Comparison of ENCODE assay signal across 21 mouse cellular contexts in the genomic region with DNA sequence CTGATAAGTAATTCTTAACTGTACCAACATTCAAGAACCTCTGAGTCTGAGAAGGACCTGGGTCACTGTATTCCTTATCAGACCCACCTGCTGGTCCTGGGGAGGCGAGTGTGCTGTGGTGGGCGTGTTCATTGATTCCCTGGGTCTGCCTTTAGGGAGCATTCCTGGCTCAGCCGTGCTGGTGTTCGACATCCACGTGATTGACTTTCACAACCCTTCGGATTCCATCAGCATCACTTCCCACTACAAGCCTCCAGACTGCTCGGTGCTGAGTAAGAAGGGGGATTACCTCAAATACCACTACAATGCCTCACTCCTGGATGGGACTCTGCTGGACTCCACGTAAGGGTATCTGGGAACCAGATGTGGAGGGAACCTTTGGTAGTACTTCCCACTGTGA. TPM values are rescaled to one million over a fixed set of nuclear protein-coding genes. Genes with fewer than 3 reads are reported as not detected.
DNase-seq lines count a peak whose midpoint lies in the region; ATAC-seq and TF ChIP-seq lines count a peak whose summit lies in the region.
"Had no signal": no experiment of that assay in that cellular context is flagged by ENCODE, and none has a peak within 500 bp of the region (broad histone marks: within the 10 kb centered on the region; RNA-seq: fewer than 3 reads in every experiment).

No protein-coding gene starts in this region.

- H3K9me3 ChIP-seq in heart, embryonic 12.5 days (replicated peaks): no peaks in the 10 kb centered on the region
- no peaks in the 10 kb centered on the region for H3K9me3 ChIP-seq in liver, embryonic 14.5 days (ENCODE audit: control insufficient read depth, low read length)
- H3K9me3 ChIP-seq in stomach, embryonic 16.5 days (replicated peaks; ENCODE audit: control insufficient read depth, low read length): no peaks in the 10 kb centered on the region
- H3K9me3 ChIP-seq: limb, embryonic 15.5 days had no signal

- no peak for ATAC-seq in heart, embryonic 12.5 days (ENCODE audit: insufficient number of reproducible peaks, low FRiP score)
- peak; percentile 54; the same call in 1 of the 2 replicates for ATAC-seq in liver, embryonic 14.5 days (ENCODE audit: insufficient read depth)
- peak; percentile 70; the same call in 1 of the 2 replicates for ATAC-seq in stomach, embryonic 16.5 days (ENCODE audit: insufficient read depth, low FRiP score)
- ATAC-seq: forebrain, embryonic 16.5 days; inflammation-experienced regulatory T-cells, adult 6 months; lung, postnatal 0 days had no signal

- no peak overlapping the region for H3K9ac ChIP-seq in heart, embryonic 12.5 days
- H3K9ac ChIP-seq in liver, embryonic 14.5 days (replicated peaks): no peak overlapping the region
- no peak overlapping the region for H3K9ac ChIP-seq in stomach, embryonic 16.5 days (ENCODE audit: low read length)
- H3K9ac ChIP-seq: limb, embryonic 15.5 days had no signal

- no peak overlapping the region for H3K27ac ChIP-seq in heart, embryonic 12.5 days (ENCODE audit: poor library complexity, severe bottlenecking)
- H3K27ac ChIP-seq in liver, embryonic 14.5 days: no peak overlapping the region
- H3K27ac ChIP-seq in stomach, embryonic 16.5 days (ENCODE audit: low read length): no peak overlapping the region
- H3K27ac ChIP-seq: limb, embryonic 15.5 days had no signal

- peak; percentile 73 for DNase-seq in heart, adult 11 months
- peak; percentile 43 for DNase-seq in NIH3T3 (ENCODE audit: low read depth)
- DNase-seq in liver, embryonic 14.5 days (ENCODE audit: low read depth in 3 of 3, low spot score in 3 of 3): no peak
- DNase-seq in cerebellum, postnatal 36 days: no peak
- DNase-seq in ovary, postnatal 14 days (ENCODE audit: low spot score): no peak
- DNase-seq in adrenal gland, adult 2 months: no peak
- DNase-seq: adrenal gland, postnatal 14 days; cerebellum, postnatal 14 days; embryo, embryonic 11 days; gastrocnemius, postnatal 25 days; heart, postnatal 10 days; kidney, adult 9 months; kidney, postnatal 25 days; midbrain, embryonic 14.5 days; right cerebral cortex, postnatal 14 days had no signal

- H3K4me1 ChIP-seq in heart, embryonic 12.5 days (replicated peaks): peaks cover 16% of the 10 kb centered on the region
- H3K4me1 ChIP-seq in liver, embryonic 14.5 days (replicated peaks; ENCODE audit: control insufficient read depth in 2 of 2, insufficient read depth in 2 of 2, low read length in 1 of 2): peaks cover 6 to 25% of the 10 kb centered on the region in 2 experiments
- H3K4me1 ChIP-seq in stomach, embryonic 16.5 days (ENCODE audit: control insufficient read depth, insufficient read depth, low read length): no peaks in the 10 kb centered on the region
- H3K4me1 ChIP-seq: limb, embryonic 15.5 days had no signal

- H3K4me3 ChIP-seq in heart, embryonic 12.5 days: no peak overlapping the region
- no peak overlapping the region for H3K4me3 ChIP-seq in liver, embryonic 14.5 days (ENCODE audit: insufficient read depth in 1 of 2, low read depth in 2 of 2, low read length in 2 of 2)
- H3K4me3 ChIP-seq in stomach, embryonic 16.5 days (replicated peaks; ENCODE audit: low read length): no peak overlapping the region
- H3K4me3 ChIP-seq: limb, embryonic 15.5 days had no signal

- no peak for TF ChIP-seq EP300 in liver, embryonic 14.5 days (IDR thresholded peaks at IDR 0.05; ENCODE audit: low read depth)

- H3K36me3 ChIP-seq in heart, embryonic 12.5 days: peaks cover 34% of the 10 kb centered on the region
- no peaks in the 10 kb centered on the region for H3K36me3 ChIP-seq in liver, embryonic 14.5 days (replicated peaks; ENCODE audit: control insufficient read depth, insufficient read depth, low read depth)
- peaks cover 5% of the 10 kb centered on the region; the same call in 1 of the 2 replicates for H3K36me3 ChIP-seq in stomach, embryonic 16.5 days (ENCODE audit: control insufficient read depth, insufficient read depth, low read length)

- TF ChIP-seq CTCF in liver, embryonic 14.5 days (IDR thresholded peaks at IDR 0.05; ENCODE audit: low read depth): no peak

- 52% methylated on average over 8 of the region's 8 CpGs for WGBS in heart, embryonic 12.5 days
- WGBS in liver, embryonic 14.5 days (ENCODE audit: insufficient replicate concordance): 44% methylated on average over 8 of the region's 8 CpGs
- 61% methylated on average over 8 of the region's 8 CpGs for WGBS in stomach, embryonic 16.5 days

- H3K27me3 ChIP-seq in heart, embryonic 12.5 days (replicated peaks): no peaks in the 10 kb centered on the region
- no peaks in the 10 kb centered on the region for H3K27me3 ChIP-seq in liver, embryonic 14.5 days (ENCODE audit: control insufficient read depth, insufficient read depth, low read length)
- H3K27me3 ChIP-seq in stomach, embryonic 16.5 days (ENCODE audit: control insufficient read depth, insufficient read depth, low read length): no peaks in the 10 kb centered on the region
- H3K27me3 ChIP-seq: limb, embryonic 15.5 days had no signal

- no peak overlapping the region for H3K4me2 ChIP-seq in heart, embryonic 12.5 days
- H3K4me2 ChIP-seq in liver, embryonic 14.5 days (ENCODE audit: low read depth): no peak overlapping the region
- H3K4me2 ChIP-seq in stomach, embryonic 16.5 days (ENCODE audit: low read depth, low read length): no peak overlapping the region
- H3K4me2 ChIP-seq: limb, embryonic 15.5 days had no signal

RNA-seq across cellular contexts. Expression of a gene that starts 36.7 kb away (rescaled TPM):
- 151 and 154 TPM in 2 replicates for polyA plus RNA-seq in heart, embryonic 12.5 days (2016; fragmentation: Nextera tagmentation; extraction: Ambion mirVana)
- 11.4 and 15.3 TPM in 2 replicates for polyA plus RNA-seq in liver, embryonic 14.5 days (2012; rRNA removed)
- 19.1 and 20.3 TPM in 2 replicates for polyA plus RNA-seq in liver, embryonic 14.5 days (2014; fragmentation: Nextera tagmentation; extraction: Ambion mirVana)
- polyA plus RNA-seq in stomach, embryonic 16.5 days (2015; fragmentation: Nextera tagmentation; extraction: Ambion mirVana): 150 TPM in 2 replicates
- 10 to 100 TPM; 53.9 to 87.1 TPM for total RNA-seq in adrenal gland, adult 2 months (2021)
- polyA plus RNA-seq in adrenal gland, adult 2 months (2012; rRNA removed): 33.5 and 35.2 TPM in 2 replicates
- polyA plus RNA-seq: inflammation-experienced regulatory T-cells, adult 6 months had no signal

RNA-seq across cellular contexts. Expression of a gene that starts 55.2 kb away (rescaled TPM):
- polyA plus RNA-seq in heart, embryonic 12.5 days (2016; fragmentation: Nextera tagmentation; extraction: Ambion mirVana): 74.8 and 77.4 TPM in 2 replicates
- polyA plus RNA-seq in liver, embryonic 14.5 days (2012; rRNA removed): 55.6 and 84.0 TPM in 2 replicates
- 255 and 257 TPM in 2 replicates for polyA plus RNA-seq in liver, embryonic 14.5 days (2014; fragmentation: Nextera tagmentation; extraction: Ambion mirVana)
- 72.2 and 77.4 TPM in 2 replicates for polyA plus RNA-seq in stomach, embryonic 16.5 days (2015; fragmentation: Nextera tagmentation; extraction: Ambion mirVana)
- 10 to 100 TPM; 17.8 to 25.3 TPM for total RNA-seq in adrenal gland, adult 2 months (2021)
- 5.6 and 15.5 TPM in 2 replicates for polyA plus RNA-seq in adrenal gland, adult 2 months (2012; rRNA removed)

RNA-seq across cellular contexts. Expression of a gene that starts 55.2 kb away (rescaled TPM):
- polyA plus RNA-seq in heart, embryonic 12.5 days (2016; fragmentation: Nextera tagmentation; extraction: Ambion mirVana): 0.10 and 0.12 TPM in 2 replicates
- 0.10 and 0.13 TPM in 2 replicates for polyA plus RNA-seq in liver, embryonic 14.5 days (2012; rRNA removed)
- 0.11 and 0.28 TPM in 2 replicates for polyA plus RNA-seq in liver, embryonic 14.5 days (2014; fragmentation: Nextera tagmentation; extraction: Ambion mirVana)
- 0.11 and 0.21 TPM in 2 replicates for polyA plus RNA-seq in stomach, embryonic 16.5 days (2015; fragmentation: Nextera tagmentation; extraction: Ambion mirVana)
- total RNA-seq in adrenal gland, adult 2 months (2021): under 1 TPM; 0.31 to 0.40 TPM
- polyA plus RNA-seq in adrenal gland, adult 2 months (2012; rRNA removed): 0.04 and 0.07 TPM in 2 replicates
- polyA plus RNA-seq: inflammation-experienced regulatory T-cells, adult 6 months had no signal

Comparison
In these comparisons a context has a peak if more than half of its experiments do, and no peak if none do; other contexts are left out.
1. DNase-seq: peak in heart, adult 11 months (single experiment) and NIH3T3 (single experiment); none in liver, embryonic 14.5 days (0 of 3), cerebellum, postnatal 36 days (0 of 2), ovary, postnatal 14 days (single experiment) and adrenal gland, adult 2 months (single experiment).